Mouse (Mus musculus) kidney, postnatal 0 days (tissue): ENCODE results near the gene Celsr1. TPM values are rescaled to one million over a fixed set of nuclear protein-coding genes. Genes with fewer than 3 reads are reported as not detected.
A peak's percentile ranks its signal among the peaks of the same experiment; 100 is the strongest.

Source experiments
- ATAC-seq: fragments of 200-750 bp; cut with Nextera tagmentation; replicated peaks from 2 replicates; pipeline ENCODE4 v1.8.0; 2017; ENCODE audit warnings: low read depth, moderate number of reproducible peaks, moderate TSS enrichment, moderate library complexity; ENCODE audit not compliant: low FRiP score
- DNase-seq: peaks from one replicate; pipeline ENCODE4 v3.0.0-alpha.2; 2016; ENCODE audit warnings: low spot score
- H3K27ac ChIP-seq: fragments of 300-500 bp; sonication (generic); 2 replicates; pipeline ENCODE4 v1.5.1; 2014; ENCODE audit warnings: mild to moderate bottlenecking
- H3K27me3 ChIP-seq: fragments of 300-500 bp; sonication (generic); 2 replicates; pipeline ENCODE4 v1.6.1; 2014; ENCODE audit warnings: low read length, mixed read lengths; ENCODE audit not compliant: insufficient read depth
- H3K36me3 ChIP-seq: fragments of 300-500 bp; sonication (generic); 2 replicates; pipeline ENCODE4 v1.6.1; 2014; ENCODE audit warnings: low read length, mixed read lengths; ENCODE audit not compliant: insufficient read depth
- H3K4me1 ChIP-seq: fragments of 300-500 bp; sonication (generic); replicated peaks from 2 replicates; pipeline ENCODE4 v1.6.1; 2014; ENCODE audit warnings: antibody characterized with exemption, low read length, mixed read lengths; ENCODE audit not compliant: insufficient read depth
- H3K4me2 ChIP-seq: fragments of 300-500 bp; sonication (generic); 2 replicates; pipeline ENCODE4 v1.6.1; 2014; ENCODE audit warnings: mild to moderate bottlenecking, low read length, moderate library complexity, mixed read lengths
- H3K4me3 ChIP-seq: fragments of 300-500 bp; sonication (generic); replicated peaks from 2 replicates; pipeline ENCODE4 v1.5.1; 2014; ENCODE audit warnings: low read depth, low read length
- H3K9ac ChIP-seq: fragments of 300-500 bp; sonication (generic); 2 replicates; pipeline ENCODE4 v1.6.1; 2014; ENCODE audit warnings: low read depth, low read length
- H3K9me3 ChIP-seq: fragments of 300-500 bp; sonication (generic); replicated peaks from 2 replicates; pipeline ENCODE4 v1.6.1; 2016; ENCODE audit warnings: low read length, inconsistent platforms, mixed read lengths
- CTCF ChIP-seq: IDR thresholded peaks from 2 replicates; pipeline ENCODE4 v1.5.1; 2016; ENCODE audit warnings: antibody characterized with exemption, low read depth, mild to moderate bottlenecking, moderate library complexity
- WGBS: fragments of 180-500 bp; shearing (Covaris S2); extraction: QIAGEN DNeasy Blood & Tissue Kit; methylation state at CpG from one replicate; pipeline ENCODE4 v1.1.7; 2014; 5-methylcytosine and 5-hydroxymethylcytosine counted together
- polyA plus RNA-seq: library from polyadenylated mRNA; unstranded; fragments of >200 nt; fragmentation: Nextera tagmentation; extraction: Ambion mirVana; gene quantifications from 2 replicates; pipeline ENCODE4 v1.2.1, GENCODE M21; 2015

Gene Celsr1
- polyA plus RNA-seq, 1 experiment from 2014 or later, result 2.9 TPM

DNA sequence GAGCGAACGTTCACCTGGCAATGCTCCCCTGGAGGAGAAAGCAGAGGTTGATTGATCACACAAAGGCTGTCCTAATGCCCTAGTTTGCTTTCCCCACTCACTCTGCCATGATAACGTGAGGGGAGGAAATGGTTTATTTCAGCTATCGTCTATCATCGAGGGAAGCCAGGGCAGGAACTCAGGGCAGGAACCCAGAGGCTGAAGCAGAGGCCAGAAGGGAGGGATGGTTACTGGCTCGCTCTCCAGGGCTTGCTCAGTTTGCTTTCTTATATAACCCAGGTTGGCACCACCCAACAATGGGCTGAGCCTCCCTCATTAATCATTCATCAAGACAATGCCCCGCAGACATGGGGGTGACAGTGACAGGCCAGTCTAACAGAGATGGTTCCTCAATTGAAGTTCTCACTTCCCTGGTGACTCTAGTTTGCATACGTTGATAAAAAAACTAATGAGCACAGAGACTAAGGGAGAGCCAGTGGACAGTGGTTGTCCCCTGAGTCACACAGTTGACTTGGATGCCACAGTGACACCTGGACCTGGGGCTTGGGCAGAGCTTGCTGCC, 70.2 kb downstream of the Celsr1 start:
- H3K27ac ChIP-seq, result no peak overlapping the region
- DNase-seq, result no peak

DNA sequence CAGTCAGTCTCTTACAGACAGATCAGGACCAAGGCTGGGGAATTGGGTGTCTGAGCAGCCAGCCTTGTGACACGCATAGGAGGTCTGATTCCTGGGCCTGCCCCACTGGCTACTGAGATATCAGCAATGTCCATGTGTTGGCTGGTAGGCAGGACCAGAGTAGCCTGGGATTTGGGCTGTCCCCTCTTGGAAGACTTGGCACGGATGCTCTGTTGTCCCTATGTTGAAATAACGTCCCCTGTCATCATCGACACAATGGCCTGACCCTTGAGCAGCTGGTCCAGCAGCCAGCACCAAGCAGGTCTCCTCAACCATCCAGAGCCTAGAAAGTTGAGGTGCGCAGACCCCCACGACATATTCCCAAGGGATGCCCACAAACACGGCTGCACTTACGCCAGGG, 70.9 kb downstream of the Celsr1 start:
- Histone ChIP-seq H3K36me3 (no peaks in the 10 kb centered on the region), H3K27ac (no peak overlapping the region), H3K4me2 (no peak overlapping the region), H3K9ac (no peak overlapping the region), H3K9me3 (no peaks in the 10 kb centered on the region), H3K27me3 (no peaks in the 10 kb centered on the region), H3K4me1 (no peaks in the 10 kb centered on the region), H3K4me3 (no peak overlapping the region)
- ATAC-seq, result no peak
- DNase-seq, result no peak
- WGBS, result 95% methylated on average over 8 of the region's 8 CpGs
- TF ChIP-seq CTCF, result no peak

More for the DNA sequence above, 70.2 kb downstream of the Celsr1 start:
- Histone ChIP-seq H3K36me3 (no peaks in the 10 kb centered on the region), H3K4me1 (no peaks in the 10 kb centered on the region), H3K9ac (no peak overlapping the region), H3K9me3 (no peaks in the 10 kb centered on the region), H3K4me2 (no peak overlapping the region), H3K27me3 (no peaks in the 10 kb centered on the region), H3K4me3 (no peak overlapping the region)
- no peak for ATAC-seq
- WGBS, result 62% methylated on average over 8 of the region's 8 CpGs
- no peak for TF ChIP-seq CTCF

DNA sequence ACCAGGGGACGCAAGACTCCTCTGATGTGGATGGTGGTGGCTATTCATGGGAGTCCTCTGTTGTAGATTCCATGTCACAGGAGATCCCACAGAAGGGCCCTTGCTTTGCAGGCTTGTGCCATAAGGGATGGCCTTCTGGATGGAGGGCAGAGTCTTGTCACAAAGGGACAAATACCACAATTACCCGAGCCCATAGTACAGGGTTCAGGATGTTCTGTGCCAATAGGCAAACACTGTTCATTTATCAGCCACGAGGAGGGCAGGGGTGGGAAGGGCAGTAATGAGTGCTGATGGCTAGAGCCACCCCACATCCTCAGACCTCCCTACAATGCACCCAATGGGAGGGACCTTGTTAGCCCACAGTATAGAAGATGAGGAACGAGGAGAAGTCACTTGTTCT, 71.9 kb downstream of the Celsr1 start:
- Histone ChIP-seq H3K4me1 (no peaks in the 10 kb centered on the region), H3K27ac (no peak overlapping the region), H3K9ac (no peak overlapping the region), H3K36me3 (no peaks in the 10 kb centered on the region), H3K9me3 (no peaks in the 10 kb centered on the region), H3K4me2 (no peak overlapping the region), H3K27me3 (no peaks in the 10 kb centered on the region), H3K4me3 (no peak overlapping the region)
- TF ChIP-seq CTCF, result no peak
- ATAC-seq (no peak), DNase-seq (no peak)
- 85% methylated on average over 4 of the region's 4 CpGs for WGBS

DNA sequence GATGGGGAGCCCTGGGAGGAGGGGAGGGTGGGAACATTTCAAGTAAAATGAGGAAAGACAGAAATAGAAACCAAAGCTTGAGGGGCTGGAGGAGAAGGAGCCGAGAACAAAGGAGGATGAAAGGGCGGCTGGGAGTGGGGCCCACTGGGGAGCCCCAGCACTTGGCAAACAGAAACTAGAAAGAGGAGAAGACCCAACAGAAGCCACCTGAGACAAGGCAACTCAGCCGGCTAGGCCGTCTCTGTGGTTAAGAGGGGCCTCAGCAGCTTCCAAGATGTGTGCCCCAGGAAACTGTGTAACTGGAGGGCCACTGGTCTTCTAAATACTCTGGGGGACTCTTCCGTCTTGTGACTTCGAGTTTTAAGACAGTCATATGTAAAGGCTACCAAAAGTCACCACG, 72.4 kb downstream of the Celsr1 start:
- ATAC-seq, result no peak
- WGBS, result 79% methylated on average over 7 of the region's 7 CpGs
- Histone ChIP-seq H3K4me2 (no peak overlapping the region), H3K9ac (no peak overlapping the region), H3K27ac (no peak overlapping the region), H3K9me3 (no peaks in the 10 kb centered on the region), H3K4me1 (no peaks in the 10 kb centered on the region), H3K27me3 (no peaks in the 10 kb centered on the region), H3K36me3 (no peaks in the 10 kb centered on the region), H3K4me3 (no peak overlapping the region)
- no peak for TF ChIP-seq CTCF
- DNase-seq, result no peak

DNA sequence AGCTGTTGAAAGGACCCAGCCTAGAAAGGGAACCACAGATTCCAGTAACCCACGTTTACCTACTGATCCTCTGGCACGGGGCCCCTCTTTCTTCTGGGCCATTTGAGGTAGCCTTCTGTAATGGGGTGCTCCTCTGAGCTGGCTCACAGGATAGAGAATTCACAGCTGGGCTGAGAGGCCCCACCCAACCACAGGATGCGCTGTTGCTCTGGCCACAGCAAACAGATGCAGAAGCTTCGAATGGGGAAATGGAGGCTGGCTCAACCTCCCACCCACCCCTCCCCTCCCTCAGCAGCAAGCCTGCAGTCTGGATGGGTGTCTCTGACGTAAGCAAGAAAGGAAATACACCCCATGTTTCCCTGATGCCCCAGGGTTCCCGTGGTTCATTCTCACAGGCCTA, 77.4 kb downstream of the Celsr1 start:
- ATAC-seq (no peak), DNase-seq (no peak)
- 72% methylated on average over 6 of the region's 6 CpGs for WGBS
- Histone ChIP-seq H3K27me3 (no peaks in the 10 kb centered on the region), H3K9ac (no peak overlapping the region), H3K4me1 (no peaks in the 10 kb centered on the region), H3K4me2 (no peak overlapping the region), H3K27ac (no peak overlapping the region), H3K36me3 (no peaks in the 10 kb centered on the region), H3K9me3 (no peaks in the 10 kb centered on the region), H3K4me3 (no peak overlapping the region)
- no peak for TF ChIP-seq CTCF

DNA sequence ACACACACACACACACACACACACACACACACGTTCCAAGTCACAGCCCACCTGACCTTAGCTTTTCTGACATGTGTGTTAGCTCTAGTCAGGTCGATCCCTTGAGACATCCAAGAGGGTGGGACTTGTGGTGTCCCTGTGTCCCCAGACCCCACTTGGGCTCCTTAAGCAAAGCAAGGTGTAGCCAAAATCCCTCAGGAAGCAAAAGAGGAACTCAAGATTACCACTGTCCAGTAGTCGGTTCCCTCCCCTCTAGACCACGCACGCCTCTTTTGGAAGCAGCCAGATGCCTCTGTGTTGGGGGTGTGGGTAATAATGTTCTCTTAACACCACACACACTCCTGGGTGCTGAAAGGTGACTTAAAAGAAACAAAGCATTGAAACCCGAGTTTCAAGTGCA, 80.1 kb downstream of the Celsr1 start:
- H3K27me3 ChIP-seq, result no peaks in the 10 kb centered on the region
- DNase-seq (no peak), ATAC-seq (no peak)
- H3K4me1 ChIP-seq, result no peaks in the 10 kb centered on the region
- H3K4me3 ChIP-seq, result no peak overlapping the region
- TF ChIP-seq CTCF, result no peak
- WGBS, result 74% methylated on average over 6 of the region's 6 CpGs
- H3K9ac ChIP-seq, result no peak overlapping the region
- H3K27ac ChIP-seq, result no peak overlapping the region
- no peaks in the 10 kb centered on the region for H3K9me3 ChIP-seq
- no peaks in the 10 kb centered on the region for H3K36me3 ChIP-seq
- no peak overlapping the region for H3K4me2 ChIP-seq

DNA sequence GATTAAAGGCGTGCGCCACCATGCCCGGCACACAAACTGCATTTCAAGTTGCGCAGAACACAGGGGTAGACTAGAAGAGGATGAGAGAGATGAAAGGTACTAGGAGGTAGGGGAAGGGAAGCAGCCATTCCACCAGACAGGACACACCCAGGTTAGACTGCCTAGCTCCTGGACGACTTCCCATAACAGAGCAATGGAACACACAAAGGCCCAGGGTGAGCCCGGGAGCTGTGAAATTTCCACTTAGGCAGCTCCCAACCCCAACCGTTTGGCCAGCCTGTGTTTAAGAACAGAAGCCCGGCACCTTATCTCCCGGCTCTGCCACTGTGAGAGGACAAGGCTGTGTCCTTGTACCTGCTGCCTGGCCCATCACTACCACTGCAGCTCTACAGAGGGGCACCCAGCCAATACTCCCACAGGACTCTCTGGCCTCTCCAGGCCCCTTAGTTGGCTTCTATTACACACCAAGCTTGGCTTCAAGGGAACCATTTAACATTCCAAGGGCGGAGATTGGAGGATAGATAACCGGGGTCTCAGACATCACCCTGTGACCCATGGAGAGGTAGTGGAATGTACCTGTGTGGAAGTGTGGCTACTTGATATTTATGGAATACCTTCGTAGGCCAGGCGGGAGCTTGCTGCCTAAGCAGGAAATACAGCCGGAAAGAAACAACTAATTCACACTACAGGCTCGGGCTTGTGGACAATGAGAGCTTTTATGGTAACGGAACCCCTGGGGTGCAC, 84.0 kb downstream of the Celsr1 start:
- Histone ChIP-seq H3K4me3 (no peak overlapping the region), H3K9ac (no peak overlapping the region), H3K9me3 (no peaks in the 10 kb centered on the region), H3K36me3 (no peaks in the 10 kb centered on the region), H3K27me3 (no peaks in the 10 kb centered on the region), H3K4me2 (no peak overlapping the region), H3K4me1 (peaks cover 10% of the 10 kb centered on the region), H3K27ac (0 out of 2 replicates have a peak overlapping the region, but pooled peaks have one; percentile 11)
- ATAC-seq (peak; percentile 19; the same call in 1 of the 2 replicates), DNase-seq (no peak)
- no peak for TF ChIP-seq CTCF
- 52% methylated on average over 16 of the region's 16 CpGs for WGBS
